Mouse (Mus musculus) lung, postnatal 0 days (tissue): ENCODE results near the gene Mdfi. TPM values are rescaled to one million over a fixed set of nuclear protein-coding genes. Genes with fewer than 3 reads are reported as not detected.

Source experiments
- ATAC-seq: fragments of 200-750 bp; cut with Nextera tagmentation; 2 replicates; pipeline ENCODE4 v1.8.0; 2017; ENCODE audit warnings: moderate library complexity
- DNase-seq: peaks from one replicate; pipeline ENCODE4 v3.0.0-alpha.2; 2016; ENCODE audit warnings: low spot score
- H3K27ac ChIP-seq: fragments of 300-500 bp; sonication (generic); 2 replicates; pipeline ENCODE4 v1.5.1; 2014; ENCODE audit warnings: antibody characterized with exemption, mild to moderate bottlenecking, low read length, mixed read lengths
- H3K27me3 ChIP-seq: fragments of 300-500 bp; sonication (generic); replicated peaks from 2 replicates; pipeline ENCODE4 v1.6.1; 2014; ENCODE audit warnings: low read length, mixed read lengths; ENCODE audit not compliant: insufficient read depth
- H3K36me3 ChIP-seq: fragments of 300-500 bp; sonication (generic); 2 replicates; pipeline ENCODE4 v1.6.1; 2014; ENCODE audit warnings: low read length, mixed read lengths; ENCODE audit not compliant: insufficient read depth
- H3K4me1 ChIP-seq: fragments of 300-500 bp; sonication (generic); 2 replicates; pipeline ENCODE4 v1.6.1; 2014; ENCODE audit warnings: antibody characterized with exemption, low read depth, low read length, mixed read lengths; ENCODE audit not compliant: insufficient read depth
- H3K4me2 ChIP-seq: fragments of 300-500 bp; sonication (generic); replicated peaks from 2 replicates; pipeline ENCODE4 v1.6.1; 2014; ENCODE audit warnings: low read depth, mild to moderate bottlenecking, low read length, moderate library complexity, mixed read lengths
- H3K4me3 ChIP-seq: fragments of 300-500 bp; sonication (generic); 2 replicates; pipeline ENCODE4 v1.5.1; 2014; ENCODE audit warnings: low read depth, low read length
- H3K9ac ChIP-seq: fragments of 300-500 bp; sonication (generic); replicated peaks from 2 replicates; pipeline ENCODE4 v1.6.1; 2014; ENCODE audit warnings: low read depth, mild to moderate bottlenecking
- H3K9me3 ChIP-seq: fragments of 300-500 bp; sonication (generic); 2 replicates; pipeline ENCODE4 v1.6.1; 2016; ENCODE audit warnings: low read length, mixed read lengths
- CTCF ChIP-seq: IDR thresholded peaks from 2 replicates; pipeline ENCODE4 v1.5.1; 2016; ENCODE audit warnings: antibody characterized with exemption, mild to moderate bottlenecking
- EP300 ChIP-seq: IDR thresholded peaks from 2 replicates; pipeline ENCODE4 v1.6.1; 2016; ENCODE audit warnings: antibody characterized with exemption, mild to moderate bottlenecking, control low read depth
- WGBS: fragments of 180-500 bp; shearing (Covaris S2); extraction: QIAGEN DNeasy Blood & Tissue Kit; methylation state at CpG from one replicate; pipeline ENCODE4 v1.1.7; 2014; 5-methylcytosine and 5-hydroxymethylcytosine counted together
- polyA plus RNA-seq: library from polyadenylated mRNA; unstranded; fragments of >200 nt; fragmentation: Nextera tagmentation; extraction: Ambion mirVana; gene quantifications from 2 replicates; pipeline ENCODE4 v1.2.1, GENCODE M21; 2015

Gene Mdfi
- polyA plus RNA-seq, 1 experiment from 2014 or later = 9.3 TPM

DNA sequence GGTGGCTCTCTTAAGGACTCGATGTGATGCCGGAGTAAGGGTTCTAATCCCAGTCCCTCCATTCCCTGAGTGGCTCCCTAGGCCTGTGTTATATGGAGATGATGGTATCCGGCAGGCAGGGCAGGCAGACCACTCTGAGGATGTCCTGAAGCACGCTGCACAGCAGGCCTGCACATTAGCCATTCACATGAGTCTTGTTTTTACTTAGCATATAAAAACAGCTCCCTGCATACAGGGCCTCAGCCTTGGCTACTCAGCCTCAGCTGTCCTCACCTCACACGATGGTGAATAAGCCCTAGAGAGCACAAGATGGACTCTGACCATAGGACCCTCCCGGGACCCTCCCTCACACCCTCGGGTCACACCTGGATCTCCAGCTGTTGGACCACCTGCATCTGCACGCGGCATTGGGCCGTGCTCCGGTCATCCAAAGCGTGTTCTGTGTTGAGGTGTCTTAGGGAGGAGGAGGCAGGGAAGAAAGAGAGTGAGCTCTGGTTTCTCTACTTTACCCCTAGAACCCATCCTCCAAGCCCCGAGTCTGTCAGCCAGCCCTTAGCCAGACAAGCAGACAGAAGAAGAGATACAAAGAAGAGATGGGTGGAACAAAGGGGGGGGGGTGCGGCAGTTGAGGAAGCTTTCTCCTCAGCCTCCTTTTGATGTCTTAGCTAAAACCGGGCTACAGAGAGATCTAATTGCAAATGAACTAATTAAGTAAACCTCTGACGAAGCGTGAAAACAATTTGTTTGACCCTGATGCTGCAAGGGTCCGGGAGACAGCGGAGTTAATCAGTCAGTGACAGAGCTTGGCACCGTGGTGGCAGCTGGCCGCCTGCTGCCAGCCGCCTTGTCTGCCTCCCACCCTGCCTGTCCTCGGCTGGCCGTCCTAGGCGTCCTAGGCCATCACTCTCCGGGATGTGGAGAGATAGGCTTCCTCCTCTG lies 42.6 kb upstream of the Mdfi start:
- Histone ChIP-seq H3K4me1 (peaks cover 5% of the 10 kb centered on the region; the same call in 1 of the 2 replicates), H3K9ac (no peak overlapping the region), H3K27ac (no peak overlapping the region), H3K36me3 (0 out of 2 replicates have a peak, but pooled peaks cover 7% of the 10 kb centered on the region), H3K4me3 (no peak overlapping the region), H3K4me2 (no peak overlapping the region), H3K27me3 (no peaks in the 10 kb centered on the region), H3K9me3 (no peaks in the 10 kb centered on the region)
- whole genome bisulfite sequencing = 74% methylated on average over 26 of the region's 26 CpGs
- TF ChIP-seq CTCF = no peak
- no peak for TF ChIP-seq EP300
- DNase-seq = no peak
- no peak for ATAC-seq

GRCm38 (mm10) chr17:47873341-47873791 lies 38.9 kb upstream of the Mdfi start:
- peak; percentile 81 for ATAC-seq
- Histone ChIP-seq H3K36me3 (peaks cover 3% of the 10 kb centered on the region; the same call in 1 of the 2 replicates), H3K27ac (no peak overlapping the region), H3K9me3 (no peaks in the 10 kb centered on the region), H3K4me1 (peaks cover under 1% of the 10 kb centered on the region; the same call in 1 of the 2 replicates), H3K4me2 (peak overlapping the region; percentile 18), H3K9ac (no peak overlapping the region), H3K27me3 (no peaks in the 10 kb centered on the region), H3K4me3 (no peak overlapping the region)
- DNase-seq = peak; percentile 96
- WGBS = 3% methylated on average over 9 of the region's 9 CpGs
- TF ChIP-seq EP300 = no peak
- TF ChIP-seq CTCF = peak; percentile 95

DNA sequence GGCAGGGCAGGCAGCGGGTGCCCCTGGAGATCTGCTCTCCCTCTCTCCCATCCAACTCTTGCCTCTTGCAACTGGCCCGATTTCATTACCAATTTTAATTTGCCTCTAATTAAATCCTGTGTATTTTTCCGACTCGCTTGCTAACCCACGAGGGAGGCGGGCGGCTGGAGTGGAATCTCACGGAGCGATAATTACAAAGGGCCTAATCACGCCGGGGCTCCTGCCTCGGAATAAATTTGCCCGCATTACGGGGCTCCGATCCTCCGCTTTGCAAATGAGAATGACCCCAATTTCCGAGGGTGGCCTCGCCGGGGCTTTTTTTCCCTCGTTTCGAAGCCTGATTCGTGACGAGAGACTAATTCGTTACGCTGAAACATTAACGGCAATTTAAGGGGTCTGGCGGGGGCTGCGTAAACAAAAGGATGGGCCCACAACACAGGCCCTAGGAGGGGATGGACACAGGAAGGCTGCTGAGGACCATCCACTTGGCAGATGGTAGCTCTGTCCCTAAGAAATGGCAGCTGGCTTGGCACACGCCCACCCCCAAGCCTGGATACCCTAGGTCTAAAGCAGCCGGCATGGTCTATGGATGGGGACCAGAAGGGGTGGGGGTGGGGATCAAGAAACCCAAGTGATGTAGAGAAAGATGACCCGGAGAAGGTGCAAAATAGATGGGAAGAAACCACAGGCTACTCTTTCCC lies 38.0 kb upstream of the Mdfi start:
- Histone ChIP-seq H3K36me3 (peaks cover 3% of the 10 kb centered on the region; the same call in 1 of the 2 replicates), H3K9ac (no peak overlapping the region), H3K9me3 (no peaks in the 10 kb centered on the region), H3K27me3 (no peaks in the 10 kb centered on the region), H3K4me2 (no peak overlapping the region), H3K4me3 (no peak overlapping the region), H3K27ac (no peak overlapping the region), H3K4me1 (no peaks in the 10 kb centered on the region)
- 94% methylated on average over 31 of the region's 31 CpGs for WGBS
- ATAC-seq (no peak), DNase-seq (no peak)
- TF ChIP-seq EP300 (no peak), CTCF (no peak)

GRCm38 (mm10) chr17:47869874-47870273 lies 35.4 kb upstream of the Mdfi start:
- no peaks in the 10 kb centered on the region for H3K4me1 ChIP-seq
- no peak overlapping the region for H3K4me3 ChIP-seq
- no peak for DNase-seq
- no peak overlapping the region for H3K27ac ChIP-seq
- H3K9me3 ChIP-seq = no peaks in the 10 kb centered on the region
- no peak for ATAC-seq
- WGBS = 92% methylated on average over 10 of the region's 10 CpGs
- no peak overlapping the region for H3K4me2 ChIP-seq
- H3K36me3 ChIP-seq = peaks cover 3% of the 10 kb centered on the region; the same call in 1 of the 2 replicates
- no peaks in the 10 kb centered on the region for H3K27me3 ChIP-seq
- H3K9ac ChIP-seq = no peak overlapping the region
- TF ChIP-seq CTCF = no peak
- no peak for TF ChIP-seq EP300

DNA sequence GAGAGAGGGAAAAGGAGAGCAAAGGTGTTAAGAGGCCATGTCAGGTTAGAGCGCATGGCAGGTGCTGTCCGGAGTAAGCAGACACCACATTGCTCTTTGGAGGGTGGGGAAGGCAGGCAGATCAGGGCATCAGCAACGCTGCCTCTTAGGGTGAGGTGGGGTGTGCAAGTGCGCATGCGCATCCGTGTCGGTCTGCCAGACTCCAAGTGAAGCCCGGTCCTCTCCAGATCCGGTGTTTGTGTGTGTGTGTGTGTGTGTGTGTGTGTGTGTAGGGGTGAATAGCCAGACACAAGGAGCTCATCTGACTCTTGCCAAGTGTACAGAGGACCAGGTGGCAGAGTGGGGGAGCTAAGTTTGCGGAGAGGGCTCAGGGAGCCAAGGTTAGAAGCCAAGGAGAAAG lies 31.5 kb upstream of the Mdfi start:
- Histone ChIP-seq H3K36me3 (no peaks in the 10 kb centered on the region; the same call in 1 of the 2 replicates), H3K9me3 (no peaks in the 10 kb centered on the region), H3K27me3 (no peaks in the 10 kb centered on the region), H3K9ac (no peak overlapping the region), H3K27ac (no peak overlapping the region), H3K4me2 (no peak overlapping the region), H3K4me3 (no peak overlapping the region), H3K4me1 (no peaks in the 10 kb centered on the region)
- 55% methylated on average over 10 of the region's 10 CpGs for WGBS
- TF ChIP-seq CTCF = no peak
- no peak for TF ChIP-seq EP300
- ATAC-seq (no peak), DNase-seq (no peak)

DNA sequence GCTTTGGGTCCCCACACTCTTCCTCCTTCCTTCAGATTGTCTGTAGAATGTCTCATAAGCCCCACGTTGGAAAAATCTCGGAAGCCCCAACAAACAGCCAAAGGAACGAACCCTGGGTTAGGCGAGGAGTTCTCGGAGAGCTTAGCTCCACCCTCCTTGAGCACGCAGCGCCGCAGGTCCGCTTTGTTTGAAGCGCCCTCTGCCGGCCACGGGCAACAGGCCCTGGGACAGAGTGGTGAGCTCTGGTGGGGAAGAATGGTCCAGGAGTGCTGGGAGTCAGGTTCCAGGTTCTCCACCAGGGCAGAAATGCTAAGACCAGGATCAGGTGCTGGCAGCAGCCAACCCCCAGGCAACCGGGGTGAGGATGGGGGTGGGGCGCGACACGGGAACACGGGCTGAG lies 30.0 kb upstream of the Mdfi start:
- H3K9ac ChIP-seq = no peak overlapping the region
- ATAC-seq (peak; percentile 89), DNase-seq (peak; percentile 93)
- WGBS = under 1% methylated on average over 17 of the region's 17 CpGs
- no peaks in the 10 kb centered on the region for H3K4me1 ChIP-seq
- H3K36me3 ChIP-seq = no peaks in the 10 kb centered on the region; the same call in 1 of the 2 replicates
- TF ChIP-seq EP300 (no peak), CTCF (peak; percentile 99)
- no peak overlapping the region for H3K4me3 ChIP-seq
- no peaks in the 10 kb centered on the region for H3K27me3 ChIP-seq
- no peak overlapping the region; the same call in 1 of the 2 replicates for H3K4me2 ChIP-seq
- H3K9me3 ChIP-seq = no peaks in the 10 kb centered on the region
- no peak overlapping the region for H3K27ac ChIP-seq
